Mouse (Mus musculus): ENCODE measurements around the gene Timm10.

Timm10 gene

DNA sequence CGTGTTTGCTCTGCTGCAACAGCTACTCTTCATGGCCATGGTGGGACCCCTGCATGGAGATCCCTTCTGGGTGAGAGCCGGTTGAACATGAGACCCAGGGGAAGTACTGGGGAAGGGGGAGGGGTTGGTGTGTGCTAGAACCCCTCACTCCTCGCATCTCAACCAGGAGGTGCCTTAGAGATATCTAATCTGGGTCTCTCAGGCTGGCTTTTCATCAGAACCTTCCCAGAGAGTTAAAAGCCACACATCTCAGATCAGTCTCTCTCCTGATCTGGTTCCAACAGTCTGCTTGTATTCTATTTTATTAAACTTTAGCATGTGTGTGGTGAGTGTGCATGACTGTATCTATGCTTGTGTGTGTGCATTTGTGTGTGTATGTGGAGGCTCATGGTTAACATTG lies 34.6 kb downstream of the Timm10 start:
- DNase-seq: no peak

DNA sequence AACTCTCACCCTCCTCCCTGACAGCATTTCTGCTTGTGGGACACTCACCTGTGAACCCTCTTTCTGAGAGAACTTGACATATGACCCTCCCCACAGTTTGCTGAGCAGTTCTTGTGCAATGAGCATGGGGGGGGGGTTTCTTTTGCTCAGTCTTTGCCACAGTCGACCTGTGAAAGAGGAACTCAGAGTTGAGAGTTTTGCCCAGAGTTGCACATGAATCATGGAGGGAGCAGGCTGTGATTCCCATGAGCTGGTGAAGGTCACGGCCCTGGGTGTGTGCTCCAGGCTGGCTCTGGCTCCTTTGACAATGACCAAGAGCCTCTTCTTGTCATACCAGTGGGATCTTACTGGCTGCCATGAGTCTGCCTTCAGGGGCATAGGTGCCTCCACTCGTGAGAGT lies 35.4 kb downstream of the Timm10 start:
- no peak for DNase-seq

DNA sequence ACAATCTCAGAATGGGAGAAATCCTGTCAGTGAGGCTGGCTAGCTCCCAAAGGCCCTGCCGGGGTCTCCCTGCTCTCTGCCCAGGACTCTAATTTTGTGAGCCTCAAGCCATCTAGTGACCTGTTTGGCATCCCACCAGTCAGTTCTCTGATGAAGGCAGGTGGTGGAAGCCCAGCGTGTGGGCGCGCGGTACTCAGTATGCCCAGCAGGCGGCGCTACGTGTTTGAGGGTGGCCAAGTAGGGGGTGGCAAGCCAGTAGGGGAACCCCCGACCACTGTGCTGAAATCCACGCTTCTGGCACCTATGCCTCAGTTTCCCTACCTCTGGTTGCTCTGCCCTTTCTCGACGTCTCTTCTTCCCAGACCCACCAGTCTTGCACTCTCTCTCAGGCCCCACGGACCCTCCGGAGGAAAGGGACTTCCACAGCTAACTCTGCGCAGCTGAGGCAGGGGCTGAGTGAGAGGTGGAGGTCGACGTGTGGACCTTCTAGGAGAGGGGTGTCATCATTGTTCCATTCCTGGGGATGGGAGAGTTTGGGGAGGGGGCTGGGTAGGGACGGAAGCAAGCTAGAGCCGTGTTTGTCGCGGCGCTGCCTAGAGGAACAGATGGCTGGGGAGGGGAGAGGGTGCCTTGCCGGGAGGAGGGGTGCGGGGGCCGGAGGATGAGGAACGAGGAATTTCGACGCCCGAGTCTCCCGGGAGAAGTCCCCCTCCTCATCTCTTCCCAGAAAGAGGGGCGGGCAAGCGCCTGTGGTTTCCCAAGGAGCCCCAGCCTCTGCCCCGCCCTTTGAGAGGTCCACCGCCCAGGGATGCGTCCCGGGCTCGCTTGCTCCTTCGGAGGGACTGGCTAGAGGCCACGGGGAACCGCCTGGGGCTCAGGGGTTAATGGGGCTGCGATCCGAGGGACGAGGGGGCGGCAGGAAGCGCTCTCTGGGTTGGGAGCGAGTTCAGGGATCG lies 39.1 kb downstream of the Timm10 start:
- peak; percentile 61 for DNase-seq

DNA sequence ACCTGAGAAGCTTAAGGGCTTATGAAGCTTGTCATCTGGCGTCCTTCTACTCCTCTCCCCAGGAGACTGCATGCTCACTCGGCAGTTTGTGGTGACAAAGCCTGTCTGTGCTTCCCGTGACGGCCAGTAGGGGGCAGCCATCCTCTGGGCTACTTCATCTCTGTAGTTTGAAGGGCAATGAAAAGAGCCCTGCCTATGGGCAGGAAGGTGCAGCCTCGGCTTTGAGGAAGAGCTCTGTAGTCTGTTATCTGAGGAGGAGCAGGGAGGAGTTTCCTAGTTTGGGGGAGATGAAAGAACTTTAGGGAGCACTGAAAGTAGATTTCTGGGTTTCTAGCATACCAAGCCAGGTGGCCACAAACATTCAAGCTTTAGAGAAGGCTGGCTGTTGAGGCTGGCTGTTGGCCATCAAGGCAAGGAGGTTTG lies 41.7 kb downstream of the Timm10 start:
- peak; percentile 72 for DNase-seq

DNA sequence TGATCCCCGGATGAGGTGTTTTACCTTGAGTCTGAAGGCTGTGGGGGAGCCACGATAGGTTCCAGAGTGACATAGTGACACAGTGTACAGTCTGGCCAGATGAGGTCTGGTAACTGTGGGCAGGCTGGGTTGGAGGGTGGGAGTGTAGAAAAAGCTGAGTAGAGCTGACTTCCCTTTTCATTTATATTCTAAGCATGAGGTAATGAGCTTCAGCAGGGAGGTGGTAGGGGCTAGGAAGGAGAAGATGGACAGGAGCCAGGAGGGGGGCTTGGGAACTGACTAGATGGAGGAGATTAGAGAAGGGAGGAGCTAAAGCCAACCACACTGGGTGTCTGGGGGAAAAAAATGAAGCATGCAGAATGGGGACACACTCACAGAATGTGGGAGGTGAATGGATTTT lies 42.2 kb downstream of the Timm10 start:
- DNase-seq: no peak

DNA sequence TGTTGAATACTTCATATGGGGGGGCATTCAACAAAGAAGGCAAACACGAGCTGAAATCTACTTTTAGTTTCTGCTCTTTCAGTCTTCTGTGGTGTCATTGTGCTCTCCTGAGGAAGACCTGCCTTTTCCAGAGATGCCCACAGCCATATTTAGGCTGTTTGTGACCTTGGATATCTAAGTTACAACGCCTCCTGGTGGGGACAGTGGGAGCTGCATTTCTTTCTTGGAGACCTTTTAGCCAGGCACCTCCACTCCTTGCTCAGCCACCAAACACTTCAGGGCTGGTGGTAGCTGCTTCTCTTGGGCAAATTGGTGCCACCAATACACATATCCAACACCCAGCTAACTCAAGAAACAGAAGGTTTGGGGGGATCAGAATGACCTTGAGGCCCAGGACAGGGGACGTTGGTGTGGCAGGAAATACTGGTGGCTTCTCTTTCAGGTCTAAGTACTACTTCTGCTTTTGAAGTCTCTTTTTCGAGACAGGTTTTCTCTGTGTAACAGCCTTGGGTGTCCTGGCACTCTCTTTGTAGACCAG lies 43.9 kb downstream of the Timm10 start:
- DNase-seq: no peak

DNA sequence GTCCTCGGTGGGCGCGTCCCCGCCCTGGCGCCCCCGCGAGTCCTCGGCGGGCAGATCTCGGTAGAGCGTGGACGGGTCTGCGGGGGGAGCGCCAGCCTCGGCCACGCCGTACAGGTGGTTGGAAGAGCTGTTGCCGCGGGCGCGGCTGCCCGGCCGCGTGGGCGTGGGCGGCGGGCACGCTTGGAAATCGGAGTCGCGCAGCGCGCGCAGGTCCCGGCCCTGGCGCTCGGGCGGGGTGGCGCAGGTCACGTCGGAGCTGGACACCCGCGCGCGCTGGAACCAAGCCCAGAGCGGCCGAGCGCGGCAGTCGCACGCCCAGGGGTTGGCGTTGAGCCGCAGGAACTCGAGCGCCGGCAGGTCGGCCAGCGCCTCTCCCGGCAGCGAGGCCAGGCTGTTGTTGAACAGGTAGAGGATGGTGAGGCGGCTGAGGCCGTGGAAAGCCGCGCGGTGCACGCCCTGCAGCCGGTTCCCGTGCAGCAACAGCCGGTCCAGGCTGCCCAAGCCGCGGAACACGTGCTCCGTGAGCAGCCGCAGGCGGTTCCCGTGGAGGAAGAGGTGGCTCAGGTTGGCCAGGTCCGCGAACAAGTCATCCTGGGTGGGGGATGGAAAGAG lies 45.4 kb downstream of the Timm10 start:
- no peak for DNase-seq

DNA sequence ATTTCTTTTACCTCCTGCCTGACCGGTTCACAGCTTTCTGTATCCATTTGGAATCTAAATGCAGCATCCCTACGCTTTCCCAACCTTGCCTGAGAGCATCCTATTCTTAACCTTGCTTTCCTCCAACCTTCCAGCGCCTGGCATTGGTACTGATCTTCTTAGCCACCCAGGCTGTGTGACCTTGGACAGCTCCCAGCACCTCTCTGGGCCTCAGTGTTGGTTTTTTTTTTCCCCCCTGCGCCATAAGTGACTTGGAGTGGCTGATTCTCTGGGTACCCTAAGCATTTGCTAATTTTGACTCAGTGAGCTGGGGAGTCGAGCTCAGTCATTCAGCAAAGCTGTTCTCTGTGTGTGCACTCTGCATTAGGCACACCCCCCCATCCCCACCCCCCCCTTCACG lies 49.0 kb downstream of the Timm10 start:
- DNase-seq: no peak

Data from layer of hippocampus, adult 9-11 months (tissue).